Mouse (Mus musculus) liver, embryonic 14.5 days (tissue): ENCODE results near the gene Lins1. TPM values are rescaled to one million over a fixed set of nuclear protein-coding genes. Genes with fewer than 3 reads are reported as not detected.

Experiments
- ATAC-seq: fragments of 200-750 bp; cut with Nextera tagmentation; 2 replicates; pipeline ENCODE4 v1.8.0; 2017; ENCODE audit warnings: moderate number of reproducible peaks, mild to moderate bottlenecking, moderate library complexity; ENCODE audit not compliant: insufficient read depth
- DNase-seq, 3 experiments: peaks; one replicate each; pipeline ENCODE4 v3.0.0-alpha.2; 2012 to 2013; ENCODE audit warnings: low read depth in 3 of 3, low spot score in 3 of 3
- H3K27ac ChIP-seq: fragments of 300-500 bp; sonication (generic); 2 replicates; pipeline ENCODE4 v1.5.1; 2014; ENCODE audit warnings: moderate library complexity, mild to moderate bottlenecking, control low read depth, inconsistent platforms
- H3K27me3 ChIP-seq: fragments of 300-500 bp; sonication (generic); 2 replicates; pipeline ENCODE4 v1.6.1; 2014; ENCODE audit warnings: mild to moderate bottlenecking, low read length, moderate library complexity; ENCODE audit not compliant: control insufficient read depth, insufficient read depth
- H3K36me3 ChIP-seq: fragments of 300-500 bp; sonication (generic); replicated peaks from 2 replicates; pipeline ENCODE4 v1.6.1; 2014; ENCODE audit warnings: low read depth; ENCODE audit not compliant: control insufficient read depth, insufficient read depth
- H3K4me1 ChIP-seq, 2 experiments: fragments of 200-500 bp in 1 of 2; fragments of 300-500 bp in 1 of 2; sonication (generic) in 1 of 2; replicated peaks; 2 replicates each; pipeline ENCODE4 v1.6.1; 2012 to 2014; ENCODE audit warnings: antibody characterized with exemption in 1 of 2, inconsistent platforms in 1 of 2, low read length in 1 of 2; ENCODE audit not compliant: control insufficient read depth in 2 of 2, insufficient read depth in 2 of 2
- H3K4me2 ChIP-seq: fragments of 300-500 bp; sonication (generic); 2 replicates; pipeline ENCODE4 v1.6.1; 2014; ENCODE audit warnings: low read depth, mild to moderate bottlenecking, control low read depth, moderate library complexity
- H3K4me3 ChIP-seq, 2 experiments: fragments of 200-500 bp in 1 of 2; fragments of 300-500 bp in 1 of 2; sonication (generic) in 1 of 2; 2 replicates each; pipeline ENCODE4 v1.5.1; 2012 to 2014; ENCODE audit warnings: low read depth in 2 of 2, low read length in 2 of 2, mild to moderate bottlenecking in 2 of 2, control low read depth in 1 of 2, inconsistent platforms in 1 of 2, moderate library complexity in 1 of 2; ENCODE audit not compliant: insufficient read depth in 1 of 2
- H3K9ac ChIP-seq: fragments of 300-500 bp; sonication (generic); replicated peaks from 2 replicates; pipeline ENCODE4 v1.6.1; 2014; ENCODE audit warnings: mild to moderate bottlenecking, control low read depth, moderate library complexity
- H3K9me3 ChIP-seq: fragments of 300-500 bp; sonication (generic); 2 replicates; pipeline ENCODE4 v1.6.1; 2016; ENCODE audit warnings: low read length, mixed read lengths; ENCODE audit not compliant: control insufficient read depth
- CTCF ChIP-seq: IDR thresholded peaks from 2 replicates; pipeline ENCODE4 v1.5.1; 2016; ENCODE audit warnings: antibody characterized with exemption, low read depth, control low read depth
- EP300 ChIP-seq: IDR thresholded peaks from 2 replicates; pipeline ENCODE4 v1.6.1; 2016; ENCODE audit warnings: antibody characterized with exemption, low read depth
- WGBS: fragments of 180-500 bp; shearing (Covaris S2); extraction: QIAGEN DNeasy Blood & Tissue Kit; methylation state at CpG from one replicate; pipeline ENCODE4 v1.1.7; 2014; ENCODE audit not compliant: insufficient replicate concordance; 5-methylcytosine and 5-hydroxymethylcytosine counted together
- polyA plus RNA-seq, 2 experiments: library from polyadenylated mRNA; depleted of rRNA in 1 of 2; stranded (reverse) in 1 of 2; unstranded in 1 of 2; fragments of >200 nt; fragmentation: Nextera tagmentation in 1 of 2; extraction: Ambion mirVana in 1 of 2; gene quantifications; 2 replicates each; pipeline versions ENCODE4 v1.2.1 to v1.2.3; 2012 to 2014

Gene Lins1
- polyA plus RNA-seq, 2 experiments, result 3.3 to 4.3 TPM

- no peak for DNase-seq
- 58% methylated on average over 9 of the region's 9 CpGs for WGBS
Observed at GRCm38 (mm10) chr7:66743377-66743781, 53.7 kb downstream of the Lins1 start, which contains the start of gene Cers3. Gene Cers3 (plus strand): TSS chr7:66743504.

GRCm38 (mm10) chr7:66746972-66747371 is 57.3 kb downstream of the Lins1 start:
- H3K4me2 ChIP-seq, result no peak overlapping the region
- DNase-seq, result no peak
- ATAC-seq, result no peak

More at GRCm38 (mm10) chr7:66743377-66743781, 53.7 kb downstream of the Lins1 start, which contains the start of gene Cers3:
- ATAC-seq, result no peak
- Histone ChIP-seq H3K27me3 (no peaks in the 10 kb centered on the region), H3K4me2 (no peak within 1 kb of the TSS), H3K36me3 (no peaks in the 10 kb centered on the region), H3K9me3 (no peaks in the 10 kb centered on the region), H3K4me1 (no peaks in the 10 kb centered on the region), H3K4me3 (no peak within 1 kb of the TSS), H3K9ac (no peak within 1 kb of the TSS), H3K27ac (no peak within 1 kb of the TSS)
- TF ChIP-seq EP300 (no peak), CTCF (no peak)

GRCm38 (mm10) chr7:66749998-66750397 is 60.3 kb downstream of the Lins1 start:
- Histone ChIP-seq H3K4me1 (no peaks in the 10 kb centered on the region), H3K27me3 (no peaks in the 10 kb centered on the region), H3K27ac (no peak overlapping the region), H3K9ac (no peak overlapping the region), H3K9me3 (no peaks in the 10 kb centered on the region), H3K4me3 (no peak overlapping the region), H3K36me3 (no peaks in the 10 kb centered on the region), H3K4me2 (no peak overlapping the region)
- no peak for TF ChIP-seq EP300
- no peak for TF ChIP-seq CTCF
- ATAC-seq, result no peak
- WGBS, result 38% methylated on average over 1 of the region's 1 CpGs
- no peak for DNase-seq

More at GRCm38 (mm10) chr7:66746972-66747371, 57.3 kb downstream of the Lins1 start:
- no peak overlapping the region for H3K9ac ChIP-seq
- H3K27me3 ChIP-seq, result no peaks in the 10 kb centered on the region
- TF ChIP-seq EP300 (no peak), CTCF (no peak)
- H3K4me3 ChIP-seq, result no peak overlapping the region
- no peaks in the 10 kb centered on the region for H3K4me1 ChIP-seq
- H3K36me3 ChIP-seq, result no peaks in the 10 kb centered on the region
- 48% methylated on average over 7 of the region's 7 CpGs for WGBS
- H3K27ac ChIP-seq, result no peak overlapping the region
- no peaks in the 10 kb centered on the region for H3K9me3 ChIP-seq

DNA sequence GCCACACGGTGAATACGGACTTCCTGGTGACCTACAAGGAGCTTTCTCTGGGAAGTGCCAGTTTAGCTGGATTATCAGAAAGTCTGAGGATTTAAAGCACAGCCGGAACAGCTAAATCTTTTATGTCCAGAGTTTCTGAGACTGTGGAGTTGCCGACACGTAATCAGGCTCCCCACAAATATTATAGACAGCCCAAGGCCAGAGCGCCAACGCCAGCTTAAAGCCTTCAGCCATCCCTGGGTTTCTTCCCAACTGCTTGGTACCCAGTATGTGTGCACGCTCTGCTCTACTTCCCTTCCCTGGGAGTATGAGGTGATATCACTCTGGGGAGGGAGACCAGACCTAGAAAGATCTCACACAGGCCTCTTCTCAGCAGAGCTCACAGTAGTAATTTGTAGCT is 64.1 kb downstream of the Lins1 start:
- H3K4me1 ChIP-seq, result no peaks in the 10 kb centered on the region
- DNase-seq, result no peak
- no peaks in the 10 kb centered on the region for H3K36me3 ChIP-seq
- no peaks in the 10 kb centered on the region for H3K9me3 ChIP-seq
- TF ChIP-seq CTCF (no peak), EP300 (no peak)
- H3K4me2 ChIP-seq, result no peak overlapping the region
- 71% methylated on average over 8 of the region's 8 CpGs for WGBS
- ATAC-seq, result no peak
- no peak overlapping the region for H3K9ac ChIP-seq
- H3K27me3 ChIP-seq, result no peaks in the 10 kb centered on the region
- no peak overlapping the region for H3K27ac ChIP-seq
- no peak overlapping the region for H3K4me3 ChIP-seq

DNA sequence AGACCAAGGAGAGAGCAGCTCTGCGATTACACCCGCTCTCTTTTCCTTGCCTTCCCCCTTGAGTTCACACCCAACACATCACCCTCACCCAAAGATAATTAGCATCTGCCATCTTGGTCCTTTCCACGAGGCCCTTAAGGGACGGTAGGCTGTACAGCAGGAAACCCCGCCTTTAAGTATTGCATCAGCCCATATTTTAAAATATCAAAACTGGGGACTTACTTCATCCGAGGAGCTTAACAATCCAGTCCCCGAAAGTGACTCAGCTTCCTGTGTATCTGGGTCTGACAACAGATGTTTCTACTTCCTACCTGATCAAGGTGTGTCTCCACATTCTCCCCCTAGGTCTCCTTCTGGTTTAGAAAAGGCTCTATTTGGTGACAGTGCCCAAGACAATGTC is 65.9 kb downstream of the Lins1 start:
- WGBS, result 48% methylated on average over 7 of the region's 7 CpGs
- no peaks in the 10 kb centered on the region for H3K9me3 ChIP-seq
- H3K36me3 ChIP-seq, result no peaks in the 10 kb centered on the region
- no peak for DNase-seq
- H3K9ac ChIP-seq, result no peak overlapping the region
- no peak overlapping the region for H3K4me3 ChIP-seq
- no peaks in the 10 kb centered on the region for H3K4me1 ChIP-seq
- TF ChIP-seq EP300, result no peak
- no peak for TF ChIP-seq CTCF
- ATAC-seq, result no peak
- no peaks in the 10 kb centered on the region for H3K27me3 ChIP-seq
- H3K4me2 ChIP-seq, result no peak overlapping the region
- no peak overlapping the region for H3K27ac ChIP-seq

Other genes starting within 250 kb of the Lins1 start
- 1.3 and 1.8 TPM in 2 replicates for gene Asb7, start 293 bp upstream of the Lins1 start, polyA plus RNA-seq (2012; rRNA removed)
- 2.9 and 3.2 TPM in 2 replicates for gene Asb7, start 293 bp upstream of the Lins1 start, polyA plus RNA-seq (2014; fragmentation: Nextera tagmentation; extraction: Ambion mirVana)
- 0.02 and 0.04 TPM in 2 replicates for gene Cers3, start 53.6 kb downstream of the Lins1 start, polyA plus RNA-seq (2012; rRNA removed)
- gene Cers3, start 53.6 kb downstream of the Lins1 start, polyA plus RNA-seq (2014; fragmentation: Nextera tagmentation; extraction: Ambion mirVana), result not detected in 2 replicates
- gene Adamts17, start 149.8 kb downstream of the Lins1 start, polyA plus RNA-seq (2012; rRNA removed), result 0.08 and 0.15 TPM in 2 replicates
- 0.11 TPM in 1 of 2 replicates, not detected in the other for gene Adamts17, start 149.8 kb downstream of the Lins1 start, polyA plus RNA-seq (2014; fragmentation: Nextera tagmentation; extraction: Ambion mirVana)